Mouse (Mus musculus) G1E (cell line): ENCODE results near the gene Myh14. TPM values are rescaled to one million over a fixed set of nuclear protein-coding genes. Genes with fewer than 3 reads are reported as not detected.

Source experiments
- ATAC-seq: 2 replicates; pipeline ENCODE4 v1.8.0; 2016; ENCODE audit warnings: mild to moderate bottlenecking; ENCODE audit not compliant: insufficient number of reproducible peaks, poor library complexity, low FRiP score, severe bottlenecking; ENCODE audit errors: extremely low read depth
- DNase-seq: peaks from one replicate; pipeline ENCODE4 v3.0.0; 2012; ENCODE audit warnings: low spot score
- H3K27me3 ChIP-seq: 2 replicates; pipeline ENCODE4 v1.6.1; 2012; ENCODE audit warnings: mild to moderate bottlenecking, low read length, inconsistent platforms; ENCODE audit not compliant: insufficient read depth
- H3K36me3 ChIP-seq: replicated peaks from 2 replicates; pipeline ENCODE3; 2012; ENCODE audit warnings: mild to moderate bottlenecking, inconsistent platforms
- H3K4me1 ChIP-seq: 2 replicates; pipeline ENCODE4 v1.6.1; 2012; ENCODE audit warnings: low read depth, low read length, inconsistent platforms, mixed read lengths; ENCODE audit not compliant: insufficient read depth
- H3K4me3 ChIP-seq: 2 replicates; pipeline ENCODE4 v1.5.1; 2012; ENCODE audit warnings: low read depth, mild to moderate bottlenecking, inconsistent platforms, low read length, moderate library complexity, mixed read lengths
- H3K9me3 ChIP-seq: replicated peaks from 2 replicates; pipeline ENCODE4 v1.6.1; 2012; ENCODE audit warnings: inconsistent platforms
- CTCF ChIP-seq: IDR thresholded peaks from 2 replicates; pipeline ENCODE4 v1.5.1; 2012; ENCODE audit warnings: low read depth, low read length, inconsistent platforms, mixed read lengths
- GATA1 ChIP-seq: IDR thresholded peaks from 2 replicates; pipeline ENCODE4 v1.6.1; 2012; ENCODE audit warnings: borderline replicate concordance, low read length, inconsistent platforms, mixed read lengths
- GATA2 ChIP-seq: IDR thresholded peaks from 2 replicates; pipeline ENCODE4 v1.6.1; 2012; ENCODE audit warnings: low read depth, low read length, inconsistent platforms, borderline replicate concordance
- POLR2AphosphoS5 ChIP-seq: IDR thresholded peaks from 2 replicates; pipeline ENCODE4 v1.6.1; 2012; ENCODE audit warnings: low read depth, low read length, inconsistent platforms; ENCODE audit not compliant: insufficient replicate concordance
- TAL1 ChIP-seq: conservative IDR thresholded peaks from 2 replicates; pipeline ENCODE4 v1.6.1; 2012; ENCODE audit warnings: low read depth, low read length, inconsistent platforms, mixed read lengths
- polyA plus RNA-seq: library from polyadenylated mRNA; stranded (reverse); fragments of >175 nt; gene quantifications from 2 replicates; pipeline ENCODE4 v1.2.3, GENCODE M21; 2012
- total RNA-seq, 2 experiments: library from RNA; stranded (forward) in 1 of 2; stranded (reverse) in 1 of 2; fragments of 200-1000 nt in 1 of 2; fragments of >200 nt in 1 of 2; fragmentation: Nextera tagmentation in 1 of 2; gene quantifications; 2 replicates each; pipeline ENCODE4 v1.2.3; 2014 to 2017

The Myh14 gene
- total and polyA plus RNA-seq, 3 experiments, result not detected

DNA sequence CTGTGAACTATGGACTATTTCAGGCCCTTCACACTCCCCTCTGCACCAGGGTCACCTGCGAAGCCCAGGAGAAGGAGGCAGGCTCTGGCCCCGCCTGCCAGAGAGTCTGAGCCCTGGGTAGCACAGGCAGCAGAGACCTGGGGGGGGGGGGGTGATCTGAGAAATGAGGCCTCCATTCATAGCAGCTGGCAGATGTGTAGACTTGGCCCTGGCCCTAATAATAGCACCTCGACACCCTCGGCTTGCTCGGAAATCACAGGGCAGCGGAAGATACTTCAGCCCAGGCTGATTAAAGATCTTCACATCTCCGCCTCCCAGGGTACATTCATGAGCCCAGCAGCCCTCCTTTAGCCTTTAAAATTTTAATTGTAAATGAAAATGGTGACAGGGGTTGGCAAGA, 58.5 kb downstream of the Myh14 start:
- no peaks in the 10 kb centered on the region for H3K36me3 ChIP-seq
- DNase-seq, result no peak
- no peak for ATAC-seq
- H3K4me3 ChIP-seq, result no peak overlapping the region
- no peak for TF ChIP-seq GATA1
- TF ChIP-seq TAL1, result no peak
- no peak for TF ChIP-seq GATA2
- TF ChIP-seq CTCF, result no peak
- no peak for TF ChIP-seq POLR2AphosphoS5
- H3K9me3 ChIP-seq, result no peaks in the 10 kb centered on the region
- H3K4me1 ChIP-seq, result no peaks in the 10 kb centered on the region; the same call in 1 of the 2 replicates
- peaks cover 19% of the 10 kb centered on the region; the same call in 1 of the 2 replicates for H3K27me3 ChIP-seq

DNA sequence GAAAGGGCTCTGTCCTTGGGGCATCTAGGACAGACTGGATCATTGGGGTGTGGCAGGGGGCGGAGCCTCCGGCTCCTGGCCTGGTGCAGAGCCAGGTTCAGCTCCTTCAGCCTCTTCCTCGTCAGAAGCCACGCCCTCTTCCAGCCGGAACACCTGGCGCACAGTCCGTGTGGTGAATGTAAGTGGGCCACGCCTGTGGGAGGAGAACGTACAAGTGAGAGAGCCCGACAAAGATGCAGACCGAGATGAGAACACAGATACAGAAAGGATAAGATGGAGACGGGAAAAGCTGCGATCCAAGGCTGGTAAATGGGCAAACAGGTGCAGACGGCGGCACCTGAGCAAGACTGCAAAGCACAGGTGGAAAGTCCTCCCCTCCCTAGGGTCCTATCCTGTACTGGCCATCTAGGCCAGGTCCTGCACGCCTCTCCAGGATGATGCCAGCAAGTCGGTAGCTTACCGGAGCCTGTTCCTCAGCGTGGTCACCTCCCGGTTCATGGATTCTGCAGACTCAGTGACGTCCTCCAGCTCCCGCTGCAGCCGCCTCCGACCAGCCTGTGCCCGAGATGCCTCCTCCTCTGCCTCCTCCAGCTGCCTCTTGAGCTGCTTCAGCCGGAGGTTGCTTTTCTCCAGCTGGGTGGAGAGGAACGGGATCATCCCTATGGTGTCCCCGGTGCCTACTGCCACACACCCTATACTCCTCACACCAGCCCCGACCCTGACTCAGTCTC, 64.3 kb downstream of the Myh14 start:
- H3K36me3 ChIP-seq, result no peaks in the 10 kb centered on the region
- no peak for DNase-seq
- no peak overlapping the region for H3K4me3 ChIP-seq
- no peaks in the 10 kb centered on the region for H3K9me3 ChIP-seq
- H3K4me1 ChIP-seq, result peaks cover 14% of the 10 kb centered on the region
- ATAC-seq, result no peak
- peaks cover 22% of the 10 kb centered on the region; the same call in 1 of the 2 replicates for H3K27me3 ChIP-seq
- no peak for TF ChIP-seq TAL1
- TF ChIP-seq CTCF, result no peak
- no peak for TF ChIP-seq GATA1
- no peak for TF ChIP-seq POLR2AphosphoS5
- no peak for TF ChIP-seq GATA2

DNA sequence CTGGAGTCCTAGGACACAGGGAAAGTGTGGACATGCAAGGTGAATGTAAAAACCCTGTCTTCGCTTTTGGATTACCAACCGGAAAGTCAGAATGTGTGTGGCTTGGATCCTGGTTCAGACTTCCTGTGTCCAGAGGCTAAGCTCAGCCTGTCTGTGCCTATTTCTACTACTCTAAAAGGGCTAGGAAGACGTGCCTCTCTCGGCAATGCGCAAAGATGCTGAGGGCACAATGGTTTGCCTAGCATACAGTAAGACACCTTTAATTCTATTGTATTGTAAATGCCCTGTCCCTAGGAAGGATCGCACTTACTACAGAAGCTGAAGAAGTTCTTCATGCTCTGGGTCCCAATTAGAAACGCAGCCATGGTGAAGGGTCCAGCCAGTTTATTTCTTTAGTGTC, 65.2 kb downstream of the Myh14 start:
- H3K4me1 ChIP-seq, result peaks cover 14% of the 10 kb centered on the region
- peaks cover 19% of the 10 kb centered on the region; the same call in 1 of the 2 replicates for H3K27me3 ChIP-seq
- H3K4me3 ChIP-seq, result no peak overlapping the region
- DNase-seq, result no peak
- no peaks in the 10 kb centered on the region for H3K36me3 ChIP-seq
- no peak for TF ChIP-seq CTCF
- no peak for TF ChIP-seq TAL1
- no peak for TF ChIP-seq GATA2
- no peak for TF ChIP-seq GATA1
- TF ChIP-seq POLR2AphosphoS5, result no peak
- no peaks in the 10 kb centered on the region for H3K9me3 ChIP-seq
- no peak for ATAC-seq

DNA sequence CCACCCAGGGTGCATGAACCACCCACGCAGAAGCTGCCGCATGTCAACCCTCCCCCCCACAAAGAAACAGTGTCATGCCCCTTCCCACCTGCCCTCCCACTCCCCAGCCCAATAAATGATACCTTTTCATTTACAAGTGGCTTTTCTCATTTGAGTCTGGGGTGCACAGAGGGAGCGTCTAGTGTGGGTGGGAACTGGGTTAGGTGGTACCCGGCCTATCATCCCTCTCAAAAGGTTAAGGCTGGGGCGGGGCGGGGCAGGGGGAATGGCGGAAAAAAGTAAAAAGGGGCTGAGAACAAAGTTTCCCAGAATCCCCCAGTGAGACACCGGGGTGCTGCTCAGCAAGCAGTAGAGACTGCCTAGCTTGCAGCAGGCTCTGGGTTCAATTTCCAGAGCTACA, 66.0 kb downstream of the Myh14 start:
- Histone ChIP-seq H3K36me3 (no peaks in the 10 kb centered on the region), H3K27me3 (peaks cover 17% of the 10 kb centered on the region; the same call in 1 of the 2 replicates), H3K9me3 (no peaks in the 10 kb centered on the region), H3K4me1 (peaks cover 14% of the 10 kb centered on the region), H3K4me3 (peak overlapping the region; percentile 64; the same call in 1 of the 2 replicates)
- TF ChIP-seq GATA2, result no peak
- TF ChIP-seq CTCF, result no peak
- TF ChIP-seq POLR2AphosphoS5, result no peak
- TF ChIP-seq GATA1, result no peak
- no peak for TF ChIP-seq TAL1
- ATAC-seq (no peak), DNase-seq (peak; percentile 17)

DNA sequence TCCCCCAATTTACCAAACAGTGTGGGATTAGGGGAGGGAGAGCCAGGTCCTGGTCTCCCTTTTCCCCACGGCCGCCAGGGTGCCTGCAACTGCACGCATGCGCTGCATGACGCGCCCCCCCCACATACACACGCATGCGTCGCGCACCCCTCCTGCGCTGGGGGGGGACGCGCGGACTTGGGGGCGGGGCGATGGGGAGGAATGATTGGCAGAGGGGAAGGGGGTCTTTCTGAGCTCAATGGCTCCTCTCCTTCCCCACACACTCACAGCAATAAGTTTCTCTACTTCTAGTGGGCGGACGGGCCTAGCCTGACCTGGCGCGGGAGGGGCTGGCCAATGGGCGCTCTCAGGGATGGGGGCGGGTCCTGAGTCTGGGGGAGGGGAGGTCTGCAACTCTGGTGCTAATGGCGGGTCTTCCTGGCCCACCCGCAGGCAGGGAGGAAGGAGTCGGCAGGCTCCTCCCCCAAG, 66.5 kb downstream of the Myh14 start:
- no peak for TF ChIP-seq GATA2
- Histone ChIP-seq H3K4me1 (peaks cover 14% of the 10 kb centered on the region), H3K27me3 (peaks cover 17% of the 10 kb centered on the region; the same call in 1 of the 2 replicates), H3K9me3 (no peaks in the 10 kb centered on the region), H3K36me3 (no peaks in the 10 kb centered on the region), H3K4me3 (peak overlapping the region; percentile 64)
- DNase-seq (peak; percentile 73), ATAC-seq (no peak)

DNA sequence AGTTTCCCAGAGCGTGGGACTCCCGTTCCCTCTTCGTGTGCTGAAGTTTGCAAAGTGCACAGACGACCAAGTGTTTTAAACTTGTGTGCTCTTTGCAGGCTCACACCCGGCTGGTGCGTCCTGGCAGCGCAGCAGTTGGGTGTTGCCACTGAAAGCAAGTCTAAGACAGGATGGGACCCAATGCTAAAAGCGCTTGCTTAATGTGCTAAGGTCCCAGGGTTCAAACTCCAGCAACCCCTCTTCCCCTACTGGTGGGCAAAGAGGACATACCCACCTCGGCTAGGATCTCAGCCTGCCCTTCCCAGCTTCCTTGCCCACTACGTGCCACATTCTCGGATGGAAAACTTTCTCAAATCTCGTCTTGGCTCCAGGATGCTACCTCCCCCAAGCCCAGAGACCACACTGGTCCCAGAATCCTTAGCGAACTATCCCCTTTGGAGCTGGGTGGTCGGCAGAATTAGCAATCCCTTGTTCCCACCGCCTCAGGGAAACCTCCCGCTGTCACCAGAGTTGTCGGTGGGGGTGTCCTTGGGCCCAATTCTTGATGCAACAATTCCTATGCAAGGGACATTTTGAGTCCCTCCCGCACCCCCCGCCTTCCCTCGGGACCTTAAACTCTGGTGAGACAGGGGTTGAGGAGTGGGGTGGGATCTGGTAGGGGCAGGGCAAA, 67.3 kb downstream of the Myh14 start:
- no peak for ATAC-seq
- Histone ChIP-seq H3K4me1 (peaks cover 14% of the 10 kb centered on the region), H3K36me3 (no peaks in the 10 kb centered on the region), H3K4me3 (peak overlapping the region; percentile 64), H3K27me3 (peaks cover 17% of the 10 kb centered on the region; the same call in 1 of the 2 replicates), H3K9me3 (no peaks in the 10 kb centered on the region)
- peak; percentile 18 for DNase-seq
- no peak for TF ChIP-seq TAL1
- no peak for TF ChIP-seq POLR2AphosphoS5
- no peak for TF ChIP-seq GATA1
- TF ChIP-seq GATA2, result no peak
- TF ChIP-seq CTCF, result no peak
